Mouse (Mus musculus) layer of hippocampus, postnatal 36 days (tissue): Measurements from ENCODE around the gene Scp2. TPM values are rescaled to one million over a fixed set of nuclear protein-coding genes. Genes with fewer than 3 reads are reported as not detected.
"Not testable (repeated sequence)": the region's sequence is repeated elsewhere in the genome, so short reads cannot be mapped to it uniquely, and the experiment has no call there.

ENCODE experiments used
- DNase-seq, 2 experiments: peaks; one replicate each; pipeline ENCODE4 v3.0.0; 2022
- total RNA-seq, 2 experiments: library from RNA; stranded (reverse); gene quantifications; 2 replicates each; pipeline ENCODE4 v1.2.3; 2021

Gene Scp2
- 100 to 1,000 TPM in 1 of 2 experiments, 10 to 100 TPM in 1; 95.5 to 103 TPM for total RNA-seq

DNA sequence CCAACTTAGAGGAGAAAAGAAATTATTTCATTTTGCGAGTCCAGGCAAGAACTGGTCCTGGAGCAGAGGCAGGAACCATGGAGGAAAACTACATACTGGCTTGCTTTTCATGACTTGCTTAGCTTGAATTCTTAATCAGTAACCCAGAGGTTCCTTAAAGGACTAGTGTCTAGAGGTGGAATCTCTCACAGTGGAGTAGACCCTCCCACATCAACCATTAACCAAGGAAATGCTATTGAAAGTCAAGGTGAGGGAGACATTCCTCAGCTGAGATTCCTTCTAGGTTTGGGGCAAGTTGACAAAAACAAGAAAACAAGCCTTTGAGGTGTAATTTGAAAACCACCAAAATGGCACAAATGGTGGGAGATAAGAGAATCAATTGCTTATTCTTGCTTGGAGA, at the start of gene Scp2:
Scp2 (minus strand) TSS at position 119 of the 400 bp plus-strand sequence.
- DNase-seq, result no peak

GRCm38 (mm10) chr4:108192821-108193323, 48.1 kb upstream of the Scp2 start:
- no peak for DNase-seq

- no peak for DNase-seq
Observed at GRCm38 (mm10) chr4:108182278-108182677, 37.5 kb upstream of the Scp2 start.

DNA sequence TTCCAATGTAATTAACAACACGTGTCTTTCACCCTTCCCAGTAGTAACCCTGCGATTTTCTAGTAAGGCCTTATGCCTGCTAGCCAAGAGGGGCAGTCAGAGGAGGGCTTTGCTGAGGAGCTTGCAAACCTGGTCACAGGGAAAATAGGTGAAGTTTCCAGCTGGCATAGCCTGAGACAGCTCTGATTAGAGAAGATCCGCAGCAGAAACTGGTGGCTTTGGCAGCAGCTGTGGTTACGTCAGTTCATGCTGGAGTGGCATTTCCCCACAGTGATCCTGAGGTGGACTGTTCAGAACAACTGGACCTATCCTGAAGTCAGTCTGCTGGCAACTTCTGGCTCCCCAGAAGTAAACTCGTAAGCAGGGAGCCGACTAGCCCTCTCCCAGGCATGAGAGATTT, 23.3 kb upstream of the Scp2 start:
- no peak for DNase-seq

DNA sequence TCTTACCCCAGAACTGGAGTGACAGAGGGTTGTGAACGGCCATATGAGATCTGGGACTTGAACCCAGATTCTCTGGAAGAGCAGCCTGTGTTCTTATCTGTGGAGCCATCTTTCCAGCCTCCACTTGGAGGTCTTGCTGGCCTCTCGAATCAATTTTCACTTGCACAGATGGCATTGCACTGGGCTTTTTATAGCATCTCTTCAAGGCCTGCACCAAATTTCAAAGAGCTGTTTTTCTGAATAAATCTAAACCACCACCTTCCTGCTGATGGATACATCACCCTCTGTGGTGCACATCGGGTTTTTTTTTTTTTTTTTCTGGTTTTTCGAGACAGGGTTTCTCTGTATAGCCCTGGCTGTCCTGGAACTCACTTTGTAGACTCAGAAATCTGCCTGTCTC, 22.1 kb upstream of the Scp2 start:
- no peak for DNase-seq

- peak in 1 of 2 experiments; percentile 9 for DNase-seq
Observed at GRCm38 (mm10) chr4:108165152-108165895, 20.5 kb upstream of the Scp2 start, which contains the start of gene Echdc2. Gene Echdc2 (plus strand): TSS chr4:108165437.

DNA sequence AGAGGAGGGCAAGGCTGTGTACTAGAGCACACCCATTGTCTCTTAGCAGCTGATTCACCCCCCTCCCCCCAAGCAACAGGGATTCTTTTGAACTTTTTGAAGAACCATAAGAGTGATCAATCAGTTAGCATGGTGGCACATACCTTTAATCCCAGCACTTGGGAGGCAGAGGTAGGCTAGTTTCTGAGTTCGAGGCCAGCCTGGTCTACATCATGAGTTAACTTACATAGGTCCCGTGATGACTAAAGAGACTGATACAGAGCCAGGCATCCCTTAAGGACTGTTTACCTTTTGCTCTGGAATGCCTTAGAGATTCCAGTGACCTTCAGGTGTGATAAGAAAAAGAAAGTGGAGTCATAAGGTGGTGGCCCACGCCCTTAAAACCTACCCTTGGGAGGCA, 18.5 kb upstream of the Scp2 start:
- DNase-seq, result no peak

DNA sequence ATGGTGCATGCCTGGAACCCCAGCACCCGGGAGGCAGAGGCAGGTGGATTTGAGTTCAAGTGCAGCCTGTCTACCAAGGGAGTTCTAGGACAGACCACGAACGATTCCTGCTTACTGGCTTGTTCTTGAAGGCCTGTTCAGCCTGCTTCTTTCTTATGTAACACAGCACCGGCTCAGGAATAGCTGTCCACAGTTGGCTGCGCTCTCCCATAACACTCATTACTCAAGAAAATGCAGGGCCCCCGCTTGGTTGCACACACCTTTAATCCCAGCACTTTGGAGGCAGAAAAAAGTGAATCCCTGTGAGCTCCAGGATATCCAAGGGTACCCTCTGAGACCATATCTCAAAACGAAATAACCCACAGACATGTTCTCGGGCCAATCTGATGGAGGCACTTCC, 17.1 kb upstream of the Scp2 start:
- DNase-seq, result no peak

DNA sequence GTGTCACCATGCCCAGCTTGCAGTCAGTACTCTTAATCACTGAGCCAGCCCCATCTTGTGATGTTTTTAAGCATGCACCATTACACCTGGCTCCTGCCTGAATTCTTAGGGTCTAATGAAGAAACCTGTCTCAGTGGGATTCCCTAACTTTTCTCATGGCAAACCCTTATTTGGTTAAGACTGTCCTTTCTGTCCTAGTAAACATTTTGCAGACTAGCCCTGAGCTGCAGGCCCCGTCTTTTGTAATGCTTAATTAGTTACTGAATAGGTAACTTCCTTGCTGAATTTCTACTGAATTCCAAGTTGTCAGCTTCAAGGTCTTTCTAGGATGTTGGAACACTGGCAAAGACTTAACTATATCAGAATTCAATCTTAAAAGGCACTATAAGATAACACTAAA, 10.3 kb upstream of the Scp2 start:
- DNase-seq, result not testable (repeated sequence)

DNA sequence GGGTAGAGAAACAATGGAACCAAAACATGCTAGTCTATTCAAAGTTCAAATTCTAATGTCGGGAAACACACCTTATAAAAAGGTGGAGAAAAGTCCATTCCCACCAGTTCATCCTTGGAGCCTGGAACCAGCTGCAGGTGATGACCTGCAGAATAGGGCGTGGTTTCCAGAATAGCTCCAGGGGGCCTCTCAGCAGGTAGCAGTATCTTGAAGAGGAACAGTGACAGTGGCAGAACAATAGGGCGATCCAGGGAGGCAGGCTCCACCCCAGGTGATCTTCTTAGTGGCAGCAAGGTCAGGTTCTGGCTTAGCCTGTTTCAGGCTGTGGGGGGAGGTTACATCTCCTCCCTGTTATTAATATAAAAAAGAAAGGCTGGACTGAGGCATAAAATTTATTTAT, 756 bp upstream of the Scp2 start:
- DNase-seq, result not testable (repeated sequence)

- DNase-seq, result no peak
Observed at GRCm38 (mm10) chr4:108143778-108144177, 1.0 kb downstream of the Scp2 start.

- DNase-seq, result not testable (repeated sequence)
Observed at GRCm38 (mm10) chr4:108143178-108143577, 1.6 kb downstream of the Scp2 start.

DNA sequence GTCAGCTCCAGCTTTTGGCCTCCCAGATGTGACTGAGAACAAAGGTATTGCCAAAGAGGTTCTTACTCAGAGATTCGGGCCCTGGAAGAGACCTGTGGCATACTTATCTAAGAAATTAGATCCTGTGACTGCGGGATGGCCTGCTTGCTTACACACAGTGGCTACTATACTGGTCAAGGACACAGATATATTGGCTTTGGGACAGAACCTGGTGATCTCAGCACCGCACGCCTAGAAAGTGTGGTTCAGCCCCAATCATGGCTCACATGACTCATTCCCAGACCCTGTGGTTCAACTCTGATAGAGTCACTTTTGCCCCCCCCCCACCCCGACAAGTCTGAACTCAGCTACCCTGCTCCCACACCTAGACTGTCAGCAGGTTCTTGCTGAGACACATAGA, 7.9 kb downstream of the Scp2 start:
- no peak for DNase-seq

- no peak for DNase-seq
Observed at GRCm38 (mm10) chr4:108130452-108130851, 14.3 kb downstream of the Scp2 start.

DNA sequence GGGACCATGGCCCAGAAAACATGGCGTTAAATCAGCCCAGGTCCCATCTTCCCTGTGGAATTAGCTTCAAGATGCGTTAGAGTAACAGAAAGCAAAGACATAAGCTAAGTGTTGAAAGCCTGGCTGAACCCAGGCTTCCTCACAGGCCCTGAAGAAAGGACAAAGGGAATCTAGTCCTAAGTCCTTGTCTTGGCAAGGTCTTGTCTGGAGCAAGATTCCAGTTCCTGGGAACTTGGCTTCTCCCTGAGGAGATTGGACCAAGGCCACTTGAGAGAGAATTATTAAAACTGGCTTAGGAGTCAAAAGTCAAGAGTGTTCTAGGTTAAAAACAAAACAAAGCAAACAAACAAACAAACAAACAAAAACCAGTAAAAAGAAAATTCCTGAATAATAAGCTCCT, 16.5 kb downstream of the Scp2 start:
- no peak for DNase-seq

- no peak for DNase-seq
Observed at GRCm38 (mm10) chr4:108127516-108127915, 17.3 kb downstream of the Scp2 start.

- no peak for DNase-seq
Observed at GRCm38 (mm10) chr4:108126260-108126659, 18.5 kb downstream of the Scp2 start.

- no peak for DNase-seq
Observed at GRCm38 (mm10) chr4:108124104-108124503, 20.7 kb downstream of the Scp2 start.

GRCm38 (mm10) chr4:108117924-108118876, 26.6 kb downstream of the Scp2 start:
- peak; percentile 92 to 93 for DNase-seq

GRCm38 (mm10) chr4:108117488-108117887, 27.3 kb downstream of the Scp2 start:
- no peak for DNase-seq

DNA sequence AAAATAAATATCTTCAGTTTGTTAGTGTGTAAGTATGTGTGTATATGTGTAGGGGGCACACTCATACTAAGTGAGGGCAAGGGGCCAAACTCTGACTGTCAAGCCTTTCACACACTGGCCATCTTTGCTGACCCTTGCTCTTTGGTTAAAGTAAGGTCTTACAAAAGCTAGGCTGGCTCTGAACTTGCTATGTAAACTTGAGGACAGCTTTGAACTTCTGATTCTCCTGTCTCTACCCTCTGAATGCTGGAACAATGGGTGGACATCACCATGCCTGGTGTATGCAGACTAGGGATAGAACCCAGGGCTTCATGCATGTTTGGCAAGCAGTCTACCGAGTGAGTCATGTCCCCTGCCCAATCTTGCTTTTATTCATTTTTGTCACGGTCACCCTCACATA, 28.3 kb downstream of the Scp2 start:
- no peak for DNase-seq

- DNase-seq, result no peak
Observed at GRCm38 (mm10) chr4:108110706-108111105, 34.1 kb downstream of the Scp2 start.

GRCm38 (mm10) chr4:108109728-108110127, 35.1 kb downstream of the Scp2 start:
- DNase-seq, result no peak
